Mouse (Mus musculus) ovary, postnatal 10 days (tissue): ENCODE data around the gene S100a6.

Source experiments
- DNase-seq: peaks from one replicate; pipeline ENCODE4 v3.0.0; 2022; ENCODE audit warnings: low spot score

S100a6 gene

DNA sequence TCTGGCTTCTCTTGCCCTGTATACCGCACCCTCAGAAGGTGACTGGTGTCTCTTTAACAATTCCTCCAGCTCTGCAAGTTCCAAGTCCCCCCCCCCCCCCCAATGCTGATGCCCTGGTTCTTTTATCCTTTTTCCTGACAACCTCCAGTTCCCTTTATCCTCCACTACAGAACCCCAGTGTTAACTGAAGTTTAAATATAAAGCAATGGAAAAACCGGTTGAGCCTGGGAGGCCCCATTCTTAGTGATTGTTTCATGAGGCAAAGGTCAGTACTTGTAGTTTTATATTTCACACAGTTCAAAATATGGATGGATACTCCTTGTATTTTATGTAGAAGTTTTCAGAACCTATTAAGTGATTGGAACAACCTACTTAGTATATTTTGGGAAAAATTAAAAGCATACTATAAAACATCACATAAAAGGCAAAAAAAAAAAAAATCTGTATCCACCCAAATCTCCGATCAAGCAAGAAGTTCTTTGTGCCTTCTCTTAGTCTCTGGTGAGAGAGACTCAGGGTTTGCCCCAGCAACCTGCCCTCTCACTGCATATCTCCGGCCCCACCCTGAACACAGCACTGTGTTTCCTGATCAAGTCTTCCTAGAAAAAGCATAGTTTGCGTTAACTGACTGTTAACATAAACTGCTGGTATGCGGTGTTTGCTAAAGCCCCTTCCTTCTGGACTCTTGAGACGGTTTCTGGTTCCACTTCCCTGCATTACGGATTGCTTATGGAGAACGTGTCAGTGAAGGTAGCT is 13.8 kb downstream of the S100a6 start:
- no peak for DNase-seq

DNA sequence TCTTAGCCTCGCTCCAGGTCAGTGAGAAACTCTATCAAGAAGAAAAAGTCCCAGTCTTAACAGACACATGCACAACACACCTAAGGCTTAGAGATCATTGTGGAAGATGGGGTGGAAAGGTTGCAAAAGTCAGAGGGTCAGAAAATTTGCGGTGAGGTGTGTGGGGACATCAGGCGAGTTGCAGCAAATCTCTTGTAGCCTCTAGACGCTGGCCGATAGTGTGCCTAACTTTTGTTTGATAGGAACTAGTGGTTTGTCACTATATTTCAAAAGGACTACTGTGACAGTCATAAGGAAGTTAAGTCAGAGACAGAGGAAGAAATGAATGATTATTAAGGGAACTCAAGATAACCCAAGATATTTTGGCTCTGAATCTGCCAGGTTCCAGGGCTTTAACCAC is 14.7 kb downstream of the S100a6 start:
- no peak for DNase-seq

DNA sequence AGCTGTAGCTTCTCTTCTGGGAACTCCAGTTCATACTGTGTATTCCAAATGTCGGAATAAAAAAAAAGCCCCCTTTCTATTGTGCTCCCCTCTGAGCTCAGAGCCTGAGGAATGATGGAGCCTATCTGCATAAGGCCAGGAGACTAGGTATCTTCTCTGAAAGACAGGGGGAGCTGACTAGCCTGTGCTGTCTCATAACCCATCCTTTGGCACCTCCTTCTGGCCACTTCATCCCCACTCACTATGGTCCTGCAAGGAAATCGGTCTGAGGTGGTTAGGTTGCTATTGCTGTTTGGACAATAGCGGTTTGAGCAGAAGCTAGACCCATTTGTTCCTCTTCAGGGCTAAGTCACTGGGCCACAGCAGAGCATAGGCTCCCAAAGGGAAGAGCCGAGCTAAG is 15.1 kb downstream of the S100a6 start:
- DNase-seq = no peak

DNA sequence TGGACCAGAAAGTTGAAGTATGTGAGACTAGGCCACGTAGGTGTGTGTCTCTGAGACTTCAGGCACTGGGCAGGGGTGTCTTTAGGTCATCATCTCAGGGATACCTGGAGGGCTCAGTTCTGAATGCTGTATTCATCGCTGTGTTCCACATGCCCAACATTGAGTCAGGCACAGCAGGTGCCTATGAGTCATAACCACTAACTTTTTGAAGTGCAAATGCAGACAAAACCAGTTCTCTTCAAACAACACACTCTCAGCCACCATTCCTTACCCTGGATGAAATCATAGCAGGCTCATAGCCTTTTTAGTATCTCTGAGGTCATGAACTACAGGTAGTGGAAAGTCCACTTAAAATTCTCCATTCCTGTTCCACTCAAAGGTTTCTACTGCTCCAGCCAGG is 16.6 kb downstream of the S100a6 start:
- DNase-seq = no peak

DNA sequence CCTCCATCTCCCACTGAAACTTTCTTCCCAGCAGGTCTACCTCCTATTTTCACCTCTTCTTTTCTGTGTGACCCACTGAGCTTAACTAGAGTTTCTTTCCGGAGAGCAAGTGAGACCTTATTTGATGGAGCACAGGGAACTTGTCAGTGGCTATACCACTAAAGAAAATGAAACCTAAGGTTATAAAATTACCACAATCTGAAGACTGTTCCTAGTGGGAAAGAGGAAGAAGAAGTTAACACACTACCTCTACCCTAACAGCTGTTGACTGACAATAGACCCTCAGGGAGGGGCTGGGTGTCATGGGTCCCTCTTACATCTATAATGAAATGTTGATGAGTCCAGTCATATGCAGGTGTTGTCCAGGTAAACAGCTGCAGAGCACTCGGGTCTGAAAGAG is 19.3 kb downstream of the S100a6 start:
- no peak for DNase-seq

DNA sequence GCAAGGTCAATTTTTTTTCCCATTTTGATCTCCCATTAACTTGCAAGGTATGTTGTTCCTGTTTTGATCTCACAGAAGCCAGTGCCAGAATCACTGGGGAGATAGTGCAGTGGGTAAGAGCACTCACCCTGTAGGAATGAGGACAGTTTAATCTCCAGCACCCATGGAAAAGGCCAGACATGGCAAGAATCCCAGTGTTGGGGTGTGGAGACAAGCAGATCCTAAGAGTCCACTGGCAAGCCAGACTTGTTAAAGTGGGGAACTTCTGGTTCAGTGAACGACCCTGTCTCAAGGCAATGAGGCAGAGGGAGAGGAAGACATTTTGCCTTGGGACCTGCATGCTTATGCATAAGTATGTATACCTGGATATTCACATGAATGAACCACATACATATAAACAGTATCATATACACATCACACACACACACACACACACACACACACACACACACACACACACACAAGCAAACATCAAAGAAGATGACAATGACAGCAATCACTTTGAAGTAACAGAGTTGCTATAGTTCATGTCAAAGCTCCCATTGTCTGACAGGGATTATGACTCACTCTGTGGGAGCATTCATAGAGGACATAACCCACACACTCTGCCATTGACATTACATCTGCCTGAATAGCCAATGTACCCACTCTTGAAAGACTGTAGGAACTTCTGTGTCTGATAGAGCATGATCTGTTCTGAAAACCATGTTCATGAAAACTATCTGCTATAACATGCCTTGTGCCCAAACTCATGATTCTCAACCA is 26.0 kb downstream of the S100a6 start:
- DNase-seq = no peak

DNA sequence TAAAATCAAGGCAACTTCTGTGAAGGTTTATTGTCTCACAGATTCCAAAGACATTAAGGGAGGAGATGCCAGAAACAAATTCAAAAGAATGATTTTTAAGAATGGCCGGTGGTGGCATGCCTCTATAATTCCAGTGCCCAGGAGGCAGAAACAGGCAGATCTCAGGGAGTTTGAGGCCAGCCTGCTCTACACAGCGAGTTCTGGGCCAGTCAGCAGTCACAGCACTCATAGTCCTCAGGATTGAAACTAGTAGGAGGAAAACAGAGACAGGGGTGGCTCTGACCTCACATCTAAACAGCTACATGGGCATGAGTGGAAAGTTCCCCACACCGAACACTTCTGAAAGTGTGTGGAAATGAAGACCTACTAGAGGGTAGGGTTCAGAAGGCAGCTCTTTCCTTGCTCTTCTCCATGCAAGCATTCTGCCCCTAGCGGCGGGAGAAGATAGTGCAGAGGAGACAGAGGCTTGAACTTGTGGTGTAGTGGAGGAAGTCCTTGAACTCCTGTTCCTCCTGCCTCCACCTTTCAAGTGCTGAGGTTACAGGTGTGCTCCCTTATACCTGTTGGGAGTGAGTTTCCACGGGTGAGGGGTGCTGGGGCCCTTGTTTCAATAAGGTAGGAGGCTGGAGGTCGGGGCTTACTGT is 27.0 kb downstream of the S100a6 start:
- DNase-seq = no peak

DNA sequence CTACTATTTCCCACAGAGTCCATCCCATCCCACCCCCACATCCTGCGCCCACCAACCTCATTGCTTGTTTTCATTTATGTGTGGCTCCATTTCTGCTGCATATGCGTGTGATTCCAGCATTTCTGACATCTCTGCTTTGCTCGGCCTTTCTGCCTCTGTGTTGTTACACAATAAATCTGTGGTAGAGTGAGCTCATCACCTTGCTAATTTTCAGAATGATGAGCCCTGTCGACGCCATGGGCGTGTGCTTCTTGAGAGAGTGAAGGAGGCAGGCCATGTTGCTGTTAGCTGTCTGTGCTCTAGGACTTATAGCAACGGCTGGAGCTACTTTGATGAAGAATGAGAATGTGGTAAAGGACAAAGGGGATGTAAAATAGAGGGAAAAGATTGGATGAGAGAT is 28.3 kb downstream of the S100a6 start:
- no peak for DNase-seq

DNA sequence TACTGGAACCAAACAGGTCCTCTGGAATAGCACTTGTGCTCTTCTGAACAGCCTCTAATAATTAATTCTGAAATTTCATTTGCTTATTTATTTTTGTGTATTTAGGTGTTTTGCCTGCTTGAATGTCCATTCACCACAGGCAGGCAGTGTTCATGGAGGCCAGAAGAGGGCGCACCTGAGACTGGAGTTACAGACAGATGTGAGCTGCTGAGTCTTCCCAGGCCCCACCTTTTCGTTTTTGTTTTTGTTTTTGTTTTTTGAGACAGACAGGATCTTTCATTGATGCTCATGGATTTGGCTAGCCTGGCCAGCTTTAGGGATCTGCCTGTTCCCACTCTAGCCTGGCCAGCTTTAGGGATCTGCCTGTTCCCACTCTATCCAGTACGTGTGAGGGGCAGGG is 31.5 kb downstream of the S100a6 start:
- no peak for DNase-seq

DNA sequence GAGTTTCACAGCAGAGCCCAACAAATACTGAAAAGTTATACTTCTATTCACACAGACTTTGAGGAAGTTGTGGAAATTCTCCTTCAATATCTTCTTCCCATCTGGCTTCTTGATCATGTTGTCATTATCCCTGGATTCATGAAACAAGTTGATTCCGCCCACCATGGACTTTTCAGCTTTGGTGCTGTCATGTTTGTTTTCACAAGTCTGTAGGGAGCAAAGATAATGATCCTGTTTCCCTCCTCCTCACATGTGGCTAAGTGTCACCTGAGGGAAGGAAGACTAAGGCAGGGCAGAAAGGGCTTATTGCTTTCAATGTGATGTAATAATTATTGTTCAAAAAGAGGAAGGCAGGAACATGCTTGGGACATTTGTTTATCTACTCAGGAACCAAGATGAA is 34.6 kb downstream of the S100a6 start:
- DNase-seq = no peak

DNA sequence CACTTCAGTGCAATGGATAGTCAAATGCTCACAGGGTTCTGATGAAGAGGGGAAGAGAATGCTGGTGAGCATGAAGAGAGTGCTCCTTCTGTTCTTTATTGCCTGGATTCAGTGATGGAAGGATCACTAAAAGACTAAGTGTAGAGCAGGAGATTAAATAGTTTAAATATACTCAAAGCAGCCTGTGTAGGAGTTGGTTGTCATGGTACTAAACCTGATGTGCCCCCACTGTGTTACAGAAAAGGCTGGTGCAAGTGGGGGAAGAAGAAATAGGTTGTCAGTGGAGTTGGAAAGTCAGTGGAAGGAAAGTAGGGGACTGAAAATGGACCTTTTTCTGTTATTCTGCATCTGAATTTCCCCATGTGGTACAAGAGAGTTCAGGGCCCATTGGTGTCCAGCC is 36.3 kb downstream of the S100a6 start:
- no peak for DNase-seq

DNA sequence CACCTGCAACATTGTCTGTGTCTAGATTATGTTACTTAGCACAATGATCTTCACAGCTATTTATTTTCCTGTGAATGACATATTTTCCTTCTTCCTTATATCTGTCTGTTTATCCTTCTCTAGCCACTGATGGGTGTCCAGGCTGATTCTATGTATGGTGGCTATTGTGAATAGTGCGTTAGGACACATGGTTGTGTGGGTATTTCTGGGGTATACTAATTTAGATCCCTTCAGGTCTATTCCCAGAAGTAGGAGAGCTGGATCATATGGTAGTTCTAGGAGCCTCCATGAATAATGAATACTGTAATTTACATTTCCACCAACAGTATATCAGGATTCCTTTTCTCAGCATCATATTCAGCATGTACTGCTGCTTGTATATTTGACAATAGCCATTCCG is 37.1 kb downstream of the S100a6 start:
- DNase-seq = no peak

DNA sequence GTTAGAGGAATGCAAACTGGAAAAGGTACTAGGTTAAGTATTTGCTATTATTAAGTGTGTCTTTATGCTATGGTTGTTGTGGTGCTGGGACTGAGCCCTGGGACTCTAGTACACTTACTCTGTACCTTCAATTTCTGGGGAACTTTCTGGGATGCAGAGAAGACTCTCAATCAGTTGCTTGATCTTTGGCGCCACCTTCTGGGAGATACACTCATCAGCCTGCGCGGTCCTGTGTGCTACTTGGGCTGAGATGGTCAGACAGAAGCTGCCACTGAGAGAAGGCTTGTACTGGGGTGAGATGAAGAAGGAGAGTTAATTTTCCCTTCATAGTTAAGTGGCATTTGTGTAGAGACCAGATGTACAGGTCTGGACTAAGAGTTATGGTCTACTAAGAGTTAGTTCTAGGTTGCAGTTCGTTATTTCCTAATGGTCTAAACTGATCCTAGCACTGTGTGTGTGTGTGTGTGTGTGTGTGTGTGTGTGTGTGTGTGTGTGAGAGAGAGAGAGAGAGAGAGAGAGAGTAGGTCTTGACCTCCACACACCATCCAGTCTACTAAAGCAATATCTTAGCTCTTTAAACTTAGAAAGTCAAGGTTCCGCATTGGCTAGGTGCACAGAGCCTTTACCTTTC is 40.3 kb downstream of the S100a6 start:
- peak; percentile 46 for DNase-seq

DNA sequence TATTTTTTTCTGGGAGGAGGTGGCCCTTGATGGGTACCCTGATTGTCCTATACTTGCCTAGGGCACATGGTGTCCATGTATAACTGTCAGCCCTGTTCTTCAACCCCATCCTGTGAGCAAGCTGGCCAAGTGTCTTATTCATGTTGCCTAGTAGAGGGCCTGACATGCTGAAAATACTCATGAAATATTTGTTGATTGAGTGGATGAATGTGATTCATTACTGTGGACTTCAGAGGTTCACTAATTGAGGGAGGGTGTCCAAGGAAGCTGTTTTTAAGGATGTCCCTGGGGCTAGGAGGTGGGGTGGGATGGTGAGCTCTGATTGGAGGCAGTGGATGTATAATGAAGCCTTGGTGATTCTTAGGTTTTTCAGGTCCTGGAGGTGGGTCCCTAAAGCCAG is 41.0 kb downstream of the S100a6 start, which contains the start of gene S100a7a:
Gene S100a7a (plus strand): TSS at position 301 of the 400 bp plus-strand sequence.
- no peak for DNase-seq

DNA sequence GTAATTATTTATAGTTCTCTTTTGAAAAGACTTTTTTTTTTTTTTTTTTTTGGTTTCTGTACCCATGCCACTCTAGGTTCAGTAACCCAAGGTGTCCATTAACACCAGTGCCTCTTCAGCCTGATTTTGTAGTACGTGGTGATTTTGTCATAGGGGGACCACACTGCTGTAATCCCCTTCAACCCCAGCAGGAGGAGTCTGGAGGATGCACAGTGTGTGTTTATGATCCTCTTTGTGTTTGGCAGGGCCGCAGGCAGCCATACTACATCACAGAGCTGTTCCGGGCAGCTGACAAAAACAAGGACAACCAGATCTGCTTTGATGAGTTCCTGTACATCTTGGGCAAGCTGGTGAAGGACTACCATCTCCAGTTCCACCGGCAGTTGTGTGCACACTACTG is 44.7 kb downstream of the S100a6 start:
- DNase-seq = no peak

DNA sequence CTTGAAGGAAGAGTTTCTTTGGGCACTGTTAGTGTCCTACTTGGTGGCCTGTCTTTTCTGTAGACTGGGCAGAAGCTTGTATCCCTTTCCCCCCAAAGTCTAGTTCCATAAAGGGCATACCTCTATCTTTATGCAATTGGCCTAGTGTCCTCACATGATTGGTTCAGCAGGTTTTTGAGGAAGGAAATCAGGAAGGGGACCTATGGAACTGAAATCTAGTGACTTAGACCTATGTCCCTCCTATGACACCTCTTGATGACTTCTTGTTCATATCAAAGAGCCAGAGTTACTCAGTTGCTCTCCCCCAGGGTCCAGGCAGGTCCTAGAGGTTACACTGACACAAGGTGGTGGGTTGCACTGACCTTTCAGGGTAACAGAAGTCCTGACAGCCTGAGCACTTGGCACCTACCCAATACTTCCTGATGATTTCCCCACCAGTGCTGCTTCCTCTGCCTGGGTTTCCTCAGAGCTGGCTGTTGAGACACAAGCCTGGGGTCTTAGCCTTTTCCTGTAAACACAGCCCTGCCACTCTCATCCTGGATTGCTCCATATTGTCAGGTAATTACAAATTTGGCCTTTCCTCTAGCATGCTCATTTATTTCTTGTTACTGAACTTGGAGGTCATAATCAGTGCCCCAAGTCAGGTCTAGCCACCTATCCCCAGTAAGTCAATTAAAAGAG is 46.8 kb downstream of the S100a6 start:
- no peak for DNase-seq

DNA sequence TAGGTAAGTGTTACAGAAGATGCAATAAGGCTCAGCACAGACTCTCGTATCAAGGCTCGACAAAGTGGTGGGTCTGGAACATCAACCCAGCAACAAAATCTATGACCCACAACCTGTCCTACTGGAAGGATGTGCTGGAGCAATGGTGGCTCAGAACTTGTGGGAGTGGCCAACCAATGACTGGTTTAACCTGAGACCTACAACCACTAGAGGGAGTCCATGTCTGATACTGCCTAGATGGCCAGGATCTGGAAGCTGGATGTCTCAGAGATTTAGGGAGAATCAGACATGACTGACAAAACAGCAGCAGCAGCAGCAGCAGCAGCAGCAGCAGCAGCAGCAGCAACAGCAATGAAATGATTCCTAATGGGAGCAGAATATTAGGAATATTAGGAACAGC is 51.5 kb downstream of the S100a6 start:
- no peak for DNase-seq

DNA sequence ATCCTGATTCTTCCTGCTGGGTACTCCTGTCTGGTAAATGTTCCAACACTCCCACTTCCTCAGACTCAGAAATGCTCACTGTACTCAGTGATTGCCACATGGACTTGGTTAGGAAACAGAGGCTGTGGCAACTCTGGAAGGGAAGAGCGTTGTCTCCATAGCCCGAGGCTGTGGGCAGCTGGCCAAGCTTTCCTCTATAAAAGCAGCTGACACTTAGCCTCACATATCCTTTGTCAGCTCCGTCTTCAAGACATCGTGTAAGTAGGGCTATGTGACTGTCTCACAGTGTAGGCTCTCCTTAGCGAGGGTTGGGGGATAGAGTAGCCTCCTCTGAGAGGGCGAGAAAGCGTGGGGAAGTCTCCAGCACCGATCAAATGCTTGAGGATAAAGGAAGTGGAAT is 56.2 kb downstream of the S100a6 start, which contains the start of gene S100a8:
Gene S100a8 (plus strand): TSS at position 133 of the 400 bp plus-strand sequence.
- DNase-seq = no peak
